Mouse (Mus musculus): ENCODE measurements around the gene BC016579.

The BC016579 gene

GRCm38 (mm10) chr16:45643944-45644343 lies 9.9 kb downstream of the BC016579 start:
- DNase-seq (ENCODE audit: low spot score in 2 of 2): no peak

DNA sequence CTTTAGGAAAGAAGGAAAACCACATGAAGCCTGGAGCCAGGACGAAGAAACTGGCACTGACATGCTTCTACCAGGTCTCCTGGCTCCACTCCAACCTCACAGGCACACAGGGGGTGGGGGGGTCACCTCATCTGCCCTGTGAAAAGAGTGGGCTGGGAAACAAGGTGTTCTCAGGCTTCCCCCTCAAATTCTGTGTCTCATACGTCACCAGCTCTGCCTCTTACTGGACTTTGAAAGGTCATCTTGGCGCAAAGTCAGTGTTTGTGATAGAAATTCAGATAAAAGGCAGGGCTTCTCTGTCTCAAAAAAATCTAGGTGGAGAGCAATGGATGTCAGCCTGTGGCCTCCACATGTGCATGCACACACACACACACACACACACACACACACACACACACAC lies 12.6 kb downstream of the BC016579 start:
- no peak for DNase-seq (ENCODE audit: low spot score in 2 of 2)

DNA sequence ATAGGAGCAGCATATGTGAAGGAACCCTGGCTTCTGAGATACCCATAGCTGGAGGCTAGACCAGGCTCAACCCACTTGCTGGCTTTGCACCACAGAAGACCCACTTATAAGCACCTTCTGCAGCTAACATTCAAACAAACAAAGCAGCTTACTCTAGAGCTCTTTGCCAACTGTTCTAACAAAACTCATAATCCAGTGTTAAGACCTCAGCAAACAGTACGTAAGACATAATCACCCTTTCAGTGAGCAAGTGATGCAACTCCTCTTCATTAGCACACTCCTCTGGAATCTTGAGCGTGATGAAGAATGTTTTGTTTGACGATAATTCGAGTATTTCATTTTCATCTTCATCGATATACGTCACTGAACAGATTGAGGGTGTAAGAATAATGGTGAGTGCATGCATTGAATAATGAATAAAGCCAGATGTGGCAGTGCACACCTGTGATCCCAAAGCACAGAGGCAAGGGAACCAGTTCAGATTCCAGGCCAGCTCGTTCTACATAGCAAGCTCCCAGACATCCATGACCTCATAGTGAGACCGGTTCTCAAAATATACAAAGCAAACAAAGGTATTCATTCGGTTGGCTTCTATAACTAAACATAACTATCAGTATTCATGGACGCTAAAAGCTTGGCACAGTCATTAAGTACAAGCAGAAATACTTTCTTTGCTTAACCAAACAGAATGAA lies 13.7 kb downstream of the BC016579 start:
- no peak for DNase-seq (ENCODE audit: low spot score in 2 of 2)

GRCm38 (mm10) chr16:45635826-45636225 lies 18.0 kb downstream of the BC016579 start:
- DNase-seq (ENCODE audit: low spot score in 2 of 2): no peak

DNA sequence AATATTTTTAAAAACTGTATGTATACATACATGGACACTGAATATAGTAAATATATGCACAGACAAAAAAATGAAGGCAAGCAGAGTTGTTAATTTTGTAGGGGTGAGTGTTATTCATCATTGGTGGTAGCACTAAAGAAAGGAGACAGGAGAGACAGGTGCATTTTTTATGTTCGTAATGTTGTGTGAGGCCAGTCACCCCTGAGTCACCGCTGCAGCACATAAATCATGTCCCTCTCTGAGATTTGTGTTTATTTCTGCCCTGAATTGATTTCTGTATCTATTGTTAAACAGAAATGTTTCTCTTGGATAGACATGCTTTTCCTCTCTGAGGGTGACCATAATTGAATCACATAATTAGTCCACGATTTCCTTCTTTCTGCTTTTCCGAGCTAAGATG lies 21.4 kb downstream of the BC016579 start:
- no peak for DNase-seq (ENCODE audit: low spot score in 2 of 2)

DNA sequence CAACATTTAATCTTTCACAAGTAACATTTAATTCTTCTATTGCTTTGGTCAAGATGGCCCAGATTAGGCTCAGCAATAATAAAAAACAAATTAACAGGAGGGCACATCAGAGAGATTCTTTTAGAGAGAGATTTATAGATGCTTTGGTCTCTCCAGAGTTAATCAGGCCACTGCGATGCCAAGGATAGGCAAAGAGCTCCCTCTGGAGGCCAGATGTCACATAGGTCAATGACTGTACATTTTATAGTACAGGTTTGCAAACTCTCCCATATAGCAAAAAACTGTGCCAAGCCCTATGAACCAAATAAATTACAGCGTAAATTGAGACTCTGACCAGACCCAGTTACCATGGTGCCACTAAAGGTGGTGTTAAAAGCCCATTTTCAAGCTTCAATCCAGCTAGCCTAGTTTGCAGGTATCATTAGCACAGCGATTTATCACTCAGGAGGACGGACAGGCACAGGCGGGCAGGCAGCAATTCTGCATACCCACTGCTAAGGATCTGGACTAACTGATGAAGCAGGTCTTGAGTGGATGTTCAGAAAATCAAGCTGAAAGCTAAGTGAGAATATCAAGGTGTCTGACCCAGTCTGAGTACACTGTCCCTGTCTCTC lies 23.4 kb downstream of the BC016579 start:
- peak; percentile 36 to 60 for DNase-seq (ENCODE audit: low spot score in 2 of 2)

DNA sequence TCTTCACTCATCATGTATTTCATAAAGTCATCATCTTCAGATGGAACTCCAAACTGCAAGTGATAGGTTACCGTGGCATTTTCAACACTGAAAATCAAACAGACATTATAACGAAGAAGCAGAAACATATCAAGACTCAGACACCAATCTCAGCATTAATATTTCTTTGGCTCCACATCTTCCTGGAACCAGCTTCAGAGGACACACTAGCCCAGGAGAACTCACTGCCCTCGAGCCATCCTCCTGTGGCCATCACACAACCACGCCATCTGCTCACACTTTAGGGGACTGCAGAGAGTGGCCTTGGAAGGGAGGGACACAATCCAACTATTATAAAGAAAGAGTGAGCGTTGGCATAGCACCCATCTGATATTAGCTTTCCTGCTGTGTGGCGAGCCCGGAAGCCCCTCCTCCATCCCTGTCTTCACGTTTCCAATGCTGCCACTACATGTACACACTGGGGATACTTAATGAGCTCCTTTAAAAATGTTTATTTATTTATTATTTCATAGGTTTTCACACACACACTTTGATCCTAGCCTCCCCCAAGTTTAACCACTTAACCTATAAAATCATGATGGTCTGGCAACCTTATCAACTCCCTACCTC lies 24.3 kb downstream of the BC016579 start:
- no peak for DNase-seq (ENCODE audit: low spot score in 2 of 2)

DNA sequence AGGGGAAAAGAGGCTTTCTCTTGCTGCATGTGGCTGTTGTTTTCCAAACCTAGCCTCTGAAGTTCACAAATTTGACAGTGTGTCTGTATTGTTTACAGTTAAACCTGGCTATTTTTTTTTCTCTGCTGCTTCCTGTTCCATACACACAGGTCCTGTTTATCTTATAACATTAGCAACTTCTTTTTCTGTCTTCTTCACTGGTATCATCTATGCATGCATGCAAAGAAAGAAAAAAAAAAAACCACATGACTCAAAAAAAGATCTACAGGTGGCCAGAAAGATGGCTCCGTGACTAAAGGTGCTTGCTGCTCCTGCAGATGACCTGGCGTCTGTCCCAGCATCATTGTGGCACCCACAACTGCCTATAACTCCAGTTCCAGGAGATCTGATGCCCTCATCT lies 28.5 kb downstream of the BC016579 start:
- no peak for DNase-seq (ENCODE audit: low spot score in 2 of 2)

DNA sequence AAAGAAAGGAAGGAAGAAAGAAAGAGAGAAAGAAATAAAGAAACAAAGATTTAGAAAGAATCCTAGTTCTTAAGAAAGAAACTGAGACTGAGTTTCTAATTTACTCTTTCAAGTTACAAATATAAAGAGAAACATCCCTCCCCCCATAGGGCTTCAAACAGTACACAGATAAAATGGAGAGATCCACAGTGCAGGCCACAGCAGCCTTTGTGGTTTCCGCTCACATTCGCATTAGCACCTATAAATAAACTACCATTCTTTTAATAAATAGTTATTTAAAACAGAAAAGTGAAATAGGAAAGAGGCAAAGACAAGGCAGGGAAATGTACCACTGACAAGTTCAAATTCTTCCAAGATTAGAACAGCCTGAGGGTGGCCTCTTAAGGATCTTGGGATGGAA lies 29.1 kb downstream of the BC016579 start:
- DNase-seq (ENCODE audit: low spot score in 2 of 2): no peak

GRCm38 (mm10) chr16:45623230-45623629 lies 30.6 kb downstream of the BC016579 start:
- no peak for DNase-seq (ENCODE audit: low spot score in 2 of 2)

GRCm38 (mm10) chr16:45619751-45620375 lies 34.0 kb downstream of the BC016579 start:
- no peak for DNase-seq (ENCODE audit: low spot score in 2 of 2)

DNA sequence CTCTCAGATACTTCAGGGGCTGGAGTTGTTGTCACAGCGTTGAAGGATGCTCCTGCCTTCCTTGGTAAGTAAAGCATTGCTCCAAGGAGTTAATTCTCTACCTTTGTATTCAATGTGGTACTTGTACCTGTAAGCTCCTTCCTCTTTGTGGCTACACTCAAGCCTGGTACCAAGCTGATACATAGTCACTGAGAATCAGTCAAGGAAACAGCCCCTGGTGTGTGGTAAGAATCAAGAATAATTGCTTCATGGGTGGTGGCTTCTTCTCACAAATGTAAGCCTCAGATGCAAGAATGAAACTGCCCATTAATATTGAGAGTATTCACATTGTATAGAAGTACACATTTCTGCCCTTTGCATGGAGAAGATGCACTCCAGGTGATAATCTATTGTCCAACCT lies 37.9 kb downstream of the BC016579 start:
- no peak for DNase-seq (ENCODE audit: low spot score in 2 of 2)

GRCm38 (mm10) chr16:45613247-45613646 lies 40.6 kb downstream of the BC016579 start:
- no peak for DNase-seq (ENCODE audit: low spot score in 2 of 2)

DNA sequence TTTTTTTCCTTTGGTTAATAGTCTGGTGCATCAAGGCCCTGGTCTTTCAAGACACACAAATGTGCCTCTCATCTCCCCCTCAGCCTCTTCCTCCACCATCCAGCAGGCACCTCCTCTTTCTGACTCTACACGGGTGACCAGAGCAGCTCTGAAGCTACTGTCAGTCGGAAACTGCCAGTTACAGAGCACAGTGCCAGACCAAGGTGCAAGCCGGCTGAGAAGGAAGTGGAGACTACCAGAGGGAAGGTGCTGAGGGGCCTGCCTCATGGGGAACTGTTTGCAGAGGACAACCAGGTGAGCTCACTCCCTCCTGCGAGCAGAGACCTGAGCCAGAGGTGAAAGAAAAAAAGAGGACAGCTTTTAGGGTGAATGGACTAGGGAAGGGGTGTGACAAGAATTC lies 43.6 kb downstream of the BC016579 start, which contains the start of gene Gcsam:
Gene Gcsam, plus strand, starts transcription at position 114 of the 400 bp plus-strand sequence.
- no peak for DNase-seq (ENCODE audit: low spot score in 2 of 2)

DNA sequence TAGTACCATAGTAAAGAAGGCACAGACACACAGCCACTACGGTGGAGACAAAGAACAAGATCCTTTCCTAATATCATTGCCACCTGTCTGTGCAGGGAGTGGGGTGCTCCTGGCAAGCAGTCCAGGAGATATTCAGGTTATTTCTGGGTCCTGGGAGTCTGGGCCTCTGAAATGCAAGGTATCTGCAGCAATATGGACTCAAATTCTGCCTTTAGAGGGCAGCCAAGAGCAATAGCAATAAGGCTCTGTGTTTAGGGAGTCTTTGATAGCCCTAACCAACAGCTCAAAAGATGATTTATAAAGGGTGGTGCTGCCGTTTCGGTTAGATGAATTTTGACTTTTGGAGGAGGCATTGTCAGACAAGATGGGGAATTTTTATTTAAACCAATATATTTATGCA lies 44.6 kb downstream of the BC016579 start:
- DNase-seq (ENCODE audit: low spot score in 2 of 2): peak in 1 of 2 experiments; percentile 11

GRCm38 (mm10) chr16:45608481-45608954 lies 45.4 kb downstream of the BC016579 start:
- DNase-seq (ENCODE audit: low spot score in 2 of 2): no peak

DNA sequence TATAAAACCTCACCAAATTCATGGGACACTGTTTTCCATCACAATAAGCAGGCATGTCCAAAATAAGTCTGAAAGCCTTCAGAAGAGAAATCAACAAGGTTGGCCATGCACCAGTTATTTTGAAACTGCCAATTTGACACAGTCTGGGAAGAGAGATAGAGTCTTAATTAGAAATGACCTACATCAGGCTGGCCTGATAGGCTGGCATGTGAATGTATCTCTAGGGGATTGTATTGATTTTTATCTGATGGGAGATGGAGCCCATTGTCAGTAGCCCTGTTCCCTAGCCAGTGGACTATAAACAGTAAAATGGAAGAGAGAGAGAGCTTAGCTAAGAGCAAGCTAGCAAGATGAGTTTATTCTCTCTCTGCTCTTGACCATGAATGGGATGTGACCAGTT lies 58.4 kb downstream of the BC016579 start:
- no peak for DNase-seq (ENCODE audit: low spot score in 2 of 2)

DNA sequence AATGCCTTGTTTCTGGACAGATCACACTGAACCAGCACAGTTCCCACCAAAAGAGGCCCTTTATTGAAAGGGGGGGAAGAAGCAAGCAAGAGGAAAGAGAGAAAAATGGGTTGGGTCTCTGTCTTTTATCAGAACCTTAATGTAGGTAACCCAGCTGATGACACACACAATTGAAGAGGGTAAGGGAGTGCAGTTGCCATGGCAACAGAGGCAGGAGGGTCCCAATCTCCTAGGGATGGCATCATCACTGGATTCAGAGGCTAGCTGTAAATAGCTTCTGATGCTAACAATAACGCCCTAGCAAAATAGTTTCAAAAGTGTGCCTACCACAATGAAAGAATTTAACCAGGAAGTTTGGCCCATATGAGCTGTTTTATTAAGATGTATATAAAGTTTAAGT lies 60.2 kb downstream of the BC016579 start:
- no peak for DNase-seq (ENCODE audit: low spot score in 2 of 2)

DNA sequence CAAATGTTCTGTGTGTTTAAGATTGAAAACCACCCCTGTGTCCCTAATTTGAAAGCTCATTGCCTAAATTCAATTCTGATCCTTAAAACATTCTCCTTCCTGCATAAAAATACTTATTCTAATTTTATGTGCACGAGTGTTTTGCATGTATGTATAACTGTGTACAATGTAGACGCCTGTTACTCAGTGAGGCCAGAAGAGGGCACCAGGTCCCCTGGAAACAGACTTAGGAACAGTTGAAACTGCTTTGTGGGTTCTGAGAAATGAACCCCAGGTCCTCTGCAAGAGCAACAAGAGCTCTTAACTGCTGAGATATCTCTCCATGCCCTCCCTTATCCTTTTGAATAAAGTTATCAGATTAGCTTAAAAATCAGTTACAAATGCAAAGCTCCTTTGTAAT lies 71.4 kb downstream of the BC016579 start:
- DNase-seq (ENCODE audit: low spot score in 2 of 2): no peak

DNA sequence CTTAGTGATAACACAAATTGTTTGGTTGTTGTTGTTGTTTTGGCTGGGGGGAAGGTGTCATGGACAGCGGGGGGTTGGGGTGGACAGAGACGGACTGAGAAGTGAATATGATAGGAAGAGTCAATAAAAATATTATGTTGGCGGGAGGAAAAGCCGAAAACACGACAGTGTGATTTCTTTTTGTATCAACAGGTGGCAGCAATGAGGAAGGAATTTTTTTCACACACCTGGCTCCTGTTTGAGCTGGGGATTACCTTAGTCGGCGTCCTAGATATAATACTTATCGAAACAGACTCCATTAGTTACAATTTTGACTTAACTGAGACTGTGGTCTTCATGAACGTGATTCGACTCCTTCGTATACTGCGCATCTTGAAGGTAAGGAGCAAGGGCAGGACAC lies 74.0 kb downstream of the BC016579 start:
- no peak for DNase-seq (ENCODE audit: low spot score in 2 of 2)

All from frontal cortex, postnatal 14 days (tissue).